Mouse (Mus musculus) cerebellum, adult 2 months (tissue): ENCODE measurements around the gene Antxr2. TPM values are rescaled to one million over a fixed set of nuclear protein-coding genes. Genes with fewer than 3 reads are reported as not detected.

Experiments used
- DNase-seq, 2 experiments: peaks; one replicate each; pipeline ENCODE4 v3.0.0; 2021
- H3K27ac ChIP-seq: fragments of 200-500 bp; 2 replicates; pipeline ENCODE4 v1.5.1; 2012; ENCODE audit warnings: low read length, control low read depth, inconsistent platforms; ENCODE audit not compliant: insufficient read depth
- H3K27me3 ChIP-seq: fragments of 200-500 bp; 2 replicates; pipeline ENCODE4 v1.6.1; 2012; ENCODE audit warnings: inconsistent platforms, mild to moderate bottlenecking, low read length, moderate library complexity; ENCODE audit not compliant: control insufficient read depth, insufficient read depth
- H3K4me1 ChIP-seq: fragments of 200-500 bp; 2 replicates; pipeline ENCODE4 v1.6.1; 2011; ENCODE audit warnings: low read length; ENCODE audit not compliant: control insufficient read depth, insufficient read depth
- H3K4me3 ChIP-seq: fragments of 200-500 bp; replicated peaks from 2 replicates; pipeline ENCODE3; 2011; ENCODE audit warnings: mild to moderate bottlenecking, low read depth, low read length, control low read depth; ENCODE audit not compliant: insufficient read depth
- CTCF ChIP-seq: fragments of 200-500 bp; IDR thresholded peaks from 2 replicates; pipeline ENCODE4 v1.5.1; 2011; ENCODE audit warnings: low read depth, mild to moderate bottlenecking, control low read depth, low read length, moderate library complexity, borderline replicate concordance; ENCODE audit not compliant: insufficient read depth
- POLR2A ChIP-seq: fragments of 200-500 bp; IDR thresholded peaks from 2 replicates; pipeline ENCODE4 v1.6.1; 2011; ENCODE audit warnings: low read length, control low read depth, borderline replicate concordance; ENCODE audit not compliant: insufficient read depth
- WGBS: fragments of 180-500 bp; shearing (Covaris S2); methylation state at CpG from one replicate; pipeline ENCODE4 v1.1.7; 2018; 5-methylcytosine and 5-hydroxymethylcytosine counted together
- polyA plus RNA-seq: library from polyadenylated mRNA; depleted of rRNA; stranded (reverse); fragments of >200 nt; gene quantifications from 2 replicates; pipeline ENCODE4 v1.2.3, GENCODE M21; 2012

Gene Antxr2
- polyA plus RNA-seq, 1 experiment, result 0.93 TPM

GRCm38 (mm10) chr5:97866975-97867374 lies 163.9 kb downstream of the Antxr2 start:
- no peak for DNase-seq
- Histone ChIP-seq H3K27ac (no peak overlapping the region), H3K4me1 (no peaks in the 10 kb centered on the region), H3K27me3 (no peaks in the 10 kb centered on the region), H3K4me3 (no peak overlapping the region)
- WGBS, result 85% methylated on average over 3 of the region's 3 CpGs
- TF ChIP-seq POLR2A, result no peak
- TF ChIP-seq CTCF, result no peak

GRCm38 (mm10) chr5:97857101-97857500 lies 173.7 kb downstream of the Antxr2 start:
- Histone ChIP-seq H3K27ac (no peak overlapping the region), H3K4me1 (no peaks in the 10 kb centered on the region), H3K4me3 (no peak overlapping the region), H3K27me3 (no peaks in the 10 kb centered on the region)
- TF ChIP-seq CTCF (no peak), POLR2A (no peak)
- no peak for DNase-seq

GRCm38 (mm10) chr5:97851981-97852748 lies 178.7 kb downstream of the Antxr2 start:
- 92% methylated on average over 5 of the region's 5 CpGs for WGBS
- Histone ChIP-seq H3K27ac (no peak overlapping the region), H3K4me1 (no peaks in the 10 kb centered on the region), H3K4me3 (no peak overlapping the region), H3K27me3 (no peaks in the 10 kb centered on the region; the same call in 1 of the 2 replicates)
- DNase-seq, result no peak
- TF ChIP-seq POLR2A, result no peak
- no peak for TF ChIP-seq CTCF

GRCm38 (mm10) chr5:97847204-97847895 lies 183.5 kb downstream of the Antxr2 start:
- H3K27me3 ChIP-seq, result no peaks in the 10 kb centered on the region; the same call in 1 of the 2 replicates
- WGBS, result 89% methylated on average over 10 of the region's 10 CpGs
- no peak for TF ChIP-seq POLR2A
- DNase-seq, result no peak
- H3K27ac ChIP-seq, result no peak overlapping the region
- H3K4me1 ChIP-seq, result no peaks in the 10 kb centered on the region
- H3K4me3 ChIP-seq, result no peak overlapping the region

- H3K27ac ChIP-seq, result no peak overlapping the region
- WGBS, result 67% methylated on average over 2 of the region's 2 CpGs
- H3K27me3 ChIP-seq, result no peaks in the 10 kb centered on the region; the same call in 1 of the 2 replicates
- H3K4me3 ChIP-seq, result no peak overlapping the region
- no peak for DNase-seq
- no peak for TF ChIP-seq CTCF
- no peak for TF ChIP-seq POLR2A
- H3K4me1 ChIP-seq, result no peaks in the 10 kb centered on the region
Observed at GRCm38 (mm10) chr5:97846503-97846902, 184.3 kb downstream of the Antxr2 start.

GRCm38 (mm10) chr5:97842016-97842415 lies 188.8 kb downstream of the Antxr2 start:
- H3K27ac ChIP-seq, result no peak overlapping the region
- TF ChIP-seq CTCF (no peak), POLR2A (no peak)
- WGBS, result 80% methylated on average over 1 of the region's 1 CpGs
- no peak overlapping the region for H3K4me3 ChIP-seq
- H3K27me3 ChIP-seq, result no peaks in the 10 kb centered on the region
- no peak for DNase-seq
- no peaks in the 10 kb centered on the region for H3K4me1 ChIP-seq

GRCm38 (mm10) chr5:97839924-97840279 lies 190.9 kb downstream of the Antxr2 start:
- no peak for TF ChIP-seq CTCF
- no peak for TF ChIP-seq POLR2A
- no peak overlapping the region for H3K4me3 ChIP-seq
- H3K27me3 ChIP-seq, result no peaks in the 10 kb centered on the region
- no peak for DNase-seq
- H3K4me1 ChIP-seq, result no peaks in the 10 kb centered on the region
- no peak overlapping the region for H3K27ac ChIP-seq

GRCm38 (mm10) chr5:97839271-97839923 lies 191.4 kb downstream of the Antxr2 start:
- H3K4me1 ChIP-seq, result no peaks in the 10 kb centered on the region
- no peak overlapping the region for H3K27ac ChIP-seq
- no peak for TF ChIP-seq POLR2A
- TF ChIP-seq CTCF, result no peak
- DNase-seq, result no peak
- 81% methylated on average over 3 of the region's 3 CpGs for WGBS
- H3K4me3 ChIP-seq, result no peak overlapping the region
- H3K27me3 ChIP-seq, result no peaks in the 10 kb centered on the region
